Mouse (Mus musculus): ENCODE data around the gene Ankrd16. TPM values are rescaled to one million over a fixed set of nuclear protein-coding genes. Genes with fewer than 3 reads are reported as not detected.

The Ankrd16 gene
- total and polyA plus RNA-seq, 2 experiments from 2014 or later, result 36.7 to 43.4 TPM

DNA sequence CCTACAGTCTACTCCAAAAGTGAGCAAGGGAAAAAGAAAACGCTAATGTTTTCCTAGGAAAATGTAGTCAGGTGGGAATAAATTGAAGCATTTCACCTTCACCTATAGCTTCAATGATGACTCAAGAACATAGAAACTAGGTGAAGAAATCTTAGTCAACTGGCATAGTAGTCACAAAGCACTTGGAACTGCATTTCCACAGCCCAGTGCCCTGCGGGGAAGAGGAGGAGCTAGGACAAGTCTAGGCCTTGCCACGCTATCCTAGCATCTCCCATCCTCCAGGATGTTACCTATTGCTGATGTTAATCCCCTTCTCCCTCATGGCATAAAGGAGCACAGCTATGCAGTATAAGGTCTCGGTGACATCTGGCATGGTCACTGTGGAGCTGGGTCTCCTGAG is 15.1 kb upstream of the Ankrd16 start:
- ATAC-seq, result no peak
- WGBS, result 94% methylated on average over 4 of the region's 4 CpGs
- TF ChIP-seq CTCF (IDR thresholded peaks at IDR 0.05; ENCODE audit: low read depth), result no peak
- Histone ChIP-seq H3K9me3 (ENCODE audit: low read length) (no peaks in the 10 kb centered on the region), H3K27me3 (ENCODE audit: insufficient read depth, low read length) (no peaks in the 10 kb centered on the region), H3K27ac (no peak overlapping the region), H3K9ac (replicated peaks; ENCODE audit: low read length) (no peak overlapping the region), H3K4me3 (ENCODE audit: low read length) (no peak overlapping the region), H3K4me2 (ENCODE audit: low read depth, low read length) (no peak overlapping the region), H3K36me3 (ENCODE audit: insufficient read depth, low read length) (peaks cover 86% of the 10 kb centered on the region), H3K4me1 (ENCODE audit: insufficient read depth, low read length) (no peaks in the 10 kb centered on the region)
- no peak for DNase-seq (ENCODE audit: low spot score)

DNA sequence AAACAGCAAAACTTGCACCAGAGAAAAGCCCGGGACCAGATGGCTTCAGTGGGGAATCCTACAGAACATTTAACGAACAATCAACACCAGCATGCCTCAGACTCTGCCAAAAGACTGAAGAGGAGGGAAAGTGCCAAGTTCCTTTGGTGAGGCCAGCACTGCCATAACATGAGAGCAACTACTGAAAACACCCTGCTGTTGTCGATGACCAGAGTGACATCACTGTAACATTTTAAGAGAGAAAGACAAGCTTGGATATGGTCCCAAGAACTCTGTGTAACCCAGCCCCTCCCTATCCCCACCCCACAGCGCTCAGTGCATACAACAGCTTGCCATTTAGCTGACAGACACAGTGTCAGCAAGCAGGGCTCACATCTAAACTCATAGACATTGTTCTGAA is 12.0 kb upstream of the Ankrd16 start:
- H3K36me3 ChIP-seq (ENCODE audit: insufficient read depth, low read length), result peaks cover 71% of the 10 kb centered on the region
- no peak overlapping the region for H3K4me3 ChIP-seq (ENCODE audit: low read length)
- 43% methylated on average over 4 of the region's 4 CpGs for WGBS
- DNase-seq (ENCODE audit: low spot score) (peak; percentile 69), ATAC-seq (peak; percentile 82)
- H3K9ac ChIP-seq (replicated peaks; ENCODE audit: low read length), result no peak overlapping the region
- no peak overlapping the region for H3K27ac ChIP-seq
- no peaks in the 10 kb centered on the region for H3K27me3 ChIP-seq (ENCODE audit: insufficient read depth, low read length)
- TF ChIP-seq CTCF (IDR thresholded peaks at IDR 0.05; ENCODE audit: low read depth), result no peak
- no peaks in the 10 kb centered on the region for H3K9me3 ChIP-seq (ENCODE audit: low read length)
- H3K4me2 ChIP-seq (ENCODE audit: low read depth, low read length), result no peak overlapping the region
- H3K4me1 ChIP-seq (ENCODE audit: insufficient read depth, low read length), result no peaks in the 10 kb centered on the region

DNA sequence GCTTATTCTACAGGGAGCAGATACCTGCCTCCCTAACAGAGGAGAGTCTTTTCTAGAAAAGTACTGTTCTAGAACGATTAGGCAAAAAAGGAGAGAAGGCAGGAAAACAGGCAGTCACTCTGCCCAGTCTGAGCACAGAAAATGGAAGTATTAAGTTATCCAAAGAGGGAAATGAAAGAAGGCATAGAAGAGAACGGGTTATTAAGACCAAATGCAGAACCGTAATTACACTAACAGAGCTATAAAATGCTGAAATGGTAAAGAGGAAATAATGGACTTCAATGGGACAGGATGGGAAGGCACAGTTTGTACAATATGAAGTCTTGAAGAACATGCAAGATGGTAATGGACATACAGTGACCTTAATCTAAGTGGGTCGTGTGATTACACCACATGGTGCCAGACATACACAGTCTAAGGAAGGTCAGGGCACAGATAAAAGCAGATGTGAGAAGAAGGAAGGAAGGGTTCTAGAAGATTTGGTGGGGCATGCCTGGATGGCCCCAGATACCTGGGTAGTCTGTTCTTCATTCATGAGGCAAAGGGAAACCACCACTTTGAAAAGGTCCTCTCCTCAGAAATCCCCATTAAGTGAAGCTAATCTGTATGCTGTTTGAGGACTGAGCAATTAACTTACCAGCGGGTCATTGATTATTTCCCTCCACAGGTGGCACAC is 11.1 kb upstream of the Ankrd16 start:
- Histone ChIP-seq H3K36me3 (ENCODE audit: insufficient read depth, low read length) (peaks cover 62% of the 10 kb centered on the region), H3K4me2 (ENCODE audit: low read depth, low read length) (no peak overlapping the region), H3K9ac (replicated peaks; ENCODE audit: low read length) (no peak overlapping the region), H3K4me3 (ENCODE audit: low read length) (no peak overlapping the region), H3K27me3 (ENCODE audit: insufficient read depth, low read length) (no peaks in the 10 kb centered on the region), H3K9me3 (ENCODE audit: low read length) (no peaks in the 10 kb centered on the region), H3K27ac (no peak overlapping the region; the same call in 1 of the 2 replicates), H3K4me1 (ENCODE audit: insufficient read depth, low read length) (no peaks in the 10 kb centered on the region)
- TF ChIP-seq CTCF (IDR thresholded peaks at IDR 0.05; ENCODE audit: low read depth), result no peak
- peak; percentile 8 for ATAC-seq
- DNase-seq (ENCODE audit: low spot score), result no peak
- WGBS, result 70% methylated on average over 5 of the region's 5 CpGs

DNA sequence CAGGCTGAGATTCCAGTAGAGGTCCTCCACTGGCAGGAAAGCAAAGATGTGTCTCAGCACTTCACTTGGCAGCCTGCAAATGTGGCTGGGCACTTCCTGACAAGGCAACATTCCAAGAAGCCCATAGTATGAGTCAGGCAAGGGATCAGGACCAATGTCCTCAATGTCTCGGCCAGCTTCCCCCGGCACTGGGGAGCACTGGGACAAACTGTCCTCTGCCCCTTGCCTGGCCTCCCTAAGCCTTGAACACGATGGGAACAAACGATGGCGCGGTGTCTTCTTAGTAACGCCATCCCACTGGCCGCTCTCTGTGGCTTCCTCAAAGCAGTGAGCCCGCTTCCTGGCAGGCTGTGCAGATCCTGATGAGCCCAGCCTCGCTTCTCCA is 10.5 kb upstream of the Ankrd16 start:
- Histone ChIP-seq H3K4me2 (ENCODE audit: low read depth, low read length) (no peak overlapping the region), H3K27me3 (ENCODE audit: insufficient read depth, low read length) (no peaks in the 10 kb centered on the region), H3K4me1 (ENCODE audit: insufficient read depth, low read length) (no peaks in the 10 kb centered on the region), H3K9me3 (ENCODE audit: low read length) (no peaks in the 10 kb centered on the region), H3K27ac (no peak overlapping the region; the same call in 1 of the 2 replicates), H3K9ac (replicated peaks; ENCODE audit: low read length) (no peak overlapping the region), H3K4me3 (ENCODE audit: low read length) (no peak overlapping the region), H3K36me3 (ENCODE audit: insufficient read depth, low read length) (peaks cover 57% of the 10 kb centered on the region)
- TF ChIP-seq CTCF (IDR thresholded peaks at IDR 0.05; ENCODE audit: low read depth), result no peak
- peak; percentile 53 for ATAC-seq
- WGBS, result 74% methylated on average over 10 of the region's 10 CpGs
- peak; percentile 25 for DNase-seq (ENCODE audit: low spot score)

DNA sequence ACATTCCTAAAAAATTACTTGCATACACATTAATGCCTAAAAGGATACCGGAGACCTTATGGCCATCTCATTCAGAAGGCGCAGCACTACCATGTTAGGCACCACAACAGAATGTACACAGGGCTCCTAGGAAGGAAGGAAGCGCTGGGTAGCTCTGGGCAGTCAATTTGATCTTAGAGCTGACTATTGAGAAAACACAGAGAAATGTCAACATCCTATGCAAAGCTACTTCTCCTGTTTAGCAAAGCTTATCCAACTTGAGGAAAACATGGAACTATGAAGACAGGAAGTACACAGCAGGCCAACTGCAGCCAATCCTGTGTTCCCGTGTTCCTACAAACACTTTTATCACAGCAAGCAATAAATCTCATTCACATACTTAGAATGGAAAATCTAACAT is 6.0 kb upstream of the Ankrd16 start:
- no peak for ATAC-seq
- 90% methylated on average over 4 of the region's 4 CpGs for WGBS
- H3K9me3 ChIP-seq (ENCODE audit: low read length), result no peaks in the 10 kb centered on the region

DNA sequence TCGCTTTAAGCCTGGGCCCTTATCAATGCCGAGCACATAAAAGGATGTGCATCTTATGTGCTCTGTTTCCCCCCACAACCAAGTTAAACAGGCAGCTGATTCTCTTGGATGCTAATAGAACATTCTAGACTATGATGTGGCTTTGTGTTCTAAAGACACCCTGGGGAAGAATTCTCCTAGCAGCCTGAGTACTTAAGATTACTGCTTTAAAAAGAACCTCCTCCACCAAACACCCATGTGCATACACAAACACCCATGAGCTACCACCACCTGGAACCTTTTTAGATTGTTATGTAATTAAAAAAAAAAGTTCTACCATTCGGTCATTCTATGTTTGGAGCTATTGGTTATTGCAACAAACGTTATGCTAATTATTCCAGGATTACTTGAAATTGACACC is 5.3 kb upstream of the Ankrd16 start:
- Histone ChIP-seq H3K4me3 (ENCODE audit: low read length) (no peak overlapping the region), H3K27me3 (ENCODE audit: insufficient read depth, low read length) (no peaks in the 10 kb centered on the region), H3K36me3 (ENCODE audit: insufficient read depth, low read length) (peaks cover 14% of the 10 kb centered on the region), H3K4me2 (ENCODE audit: low read depth, low read length) (no peak overlapping the region), H3K27ac (no peak overlapping the region), H3K4me1 (ENCODE audit: insufficient read depth, low read length) (0 out of 2 replicates have a peak, but pooled peaks cover 9% of the 10 kb centered on the region), H3K9ac (replicated peaks; ENCODE audit: low read length) (no peak overlapping the region), H3K9me3 (ENCODE audit: low read length) (no peaks in the 10 kb centered on the region)
- ATAC-seq, result no peak
- WGBS, result 82% methylated on average over 4 of the region's 4 CpGs
- no peak for TF ChIP-seq CTCF (IDR thresholded peaks at IDR 0.05; ENCODE audit: low read depth)
- DNase-seq (ENCODE audit: low spot score), result no peak

More for the DNA sequence above, 6.0 kb upstream of the Ankrd16 start:
- H3K4me3 ChIP-seq (ENCODE audit: low read length), result no peak overlapping the region
- H3K4me1 ChIP-seq (ENCODE audit: insufficient read depth, low read length), result 0 out of 2 replicates have a peak, but pooled peaks cover 9% of the 10 kb centered on the region
- peaks cover 20% of the 10 kb centered on the region for H3K36me3 ChIP-seq (ENCODE audit: insufficient read depth, low read length)
- no peak overlapping the region for H3K27ac ChIP-seq
- H3K27me3 ChIP-seq (ENCODE audit: insufficient read depth, low read length), result no peaks in the 10 kb centered on the region
- TF ChIP-seq CTCF (IDR thresholded peaks at IDR 0.05; ENCODE audit: low read depth), result no peak
- DNase-seq (ENCODE audit: low spot score), result no peak
- no peak overlapping the region for H3K4me2 ChIP-seq (ENCODE audit: low read depth, low read length)
- no peak overlapping the region for H3K9ac ChIP-seq (replicated peaks; ENCODE audit: low read length)

DNA sequence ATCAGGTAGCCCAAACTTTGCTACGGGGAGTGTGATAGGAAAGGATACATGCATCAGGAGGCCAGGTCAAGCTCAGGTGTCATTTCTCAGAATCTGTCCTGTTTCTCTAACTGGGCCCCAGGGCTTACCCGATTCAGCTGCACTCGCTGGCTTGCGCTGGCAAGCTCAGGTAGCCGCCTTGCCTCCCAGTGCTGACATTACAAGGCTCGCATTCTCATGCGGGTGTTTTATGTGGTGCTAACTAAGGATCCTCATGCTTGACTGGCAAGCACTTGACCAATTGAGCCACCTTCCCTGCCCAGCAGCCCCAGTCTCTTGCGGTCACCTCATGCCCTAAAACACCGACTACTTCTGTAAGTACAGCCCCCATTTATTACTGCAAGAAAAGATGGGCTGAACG is 3.2 kb upstream of the Ankrd16 start:
- Histone ChIP-seq H3K36me3 (ENCODE audit: insufficient read depth, low read length) (peaks cover 3% of the 10 kb centered on the region; the same call in 1 of the 2 replicates), H3K9me3 (ENCODE audit: low read length) (no peaks in the 10 kb centered on the region), H3K27me3 (ENCODE audit: insufficient read depth, low read length) (no peaks in the 10 kb centered on the region), H3K4me3 (ENCODE audit: low read length) (no peak overlapping the region), H3K27ac (no peak overlapping the region), H3K9ac (replicated peaks; ENCODE audit: low read length) (no peak overlapping the region), H3K4me2 (ENCODE audit: low read depth, low read length) (no peak overlapping the region), H3K4me1 (ENCODE audit: insufficient read depth, low read length) (peaks cover 13% of the 10 kb centered on the region)
- ATAC-seq (no peak), DNase-seq (ENCODE audit: low spot score) (no peak)
- WGBS, result 90% methylated on average over 10 of the region's 10 CpGs
- TF ChIP-seq CTCF (IDR thresholded peaks at IDR 0.05; ENCODE audit: low read depth), result no peak
